Mouse (Mus musculus) myocyte (in vitro differentiated cells): ENCODE measurements at regions not wholly inside any gene's neighbourhood (a gene's known extent, or its start where the extent isn't known, plus 50 kb on each side); places are given as distances from the start of the nearest gene placed in this dataset.

Experiments
- H3K27me3 ChIP-seq: one replicate; pipeline ENCODE4 v1.6.1; 2011; ENCODE audit not compliant: control insufficient read depth, insufficient read depth, insufficient read length
- H3K36me3 ChIP-seq: one replicate; pipeline ENCODE4 v1.6.1; 2011; ENCODE audit not compliant: control insufficient read depth, insufficient read depth
- H3K4me2 ChIP-seq: one replicate; pipeline ENCODE4 v1.6.1; 2011; ENCODE audit warnings: low read depth, control low read depth
- H3K4me3 ChIP-seq: one replicate; pipeline ENCODE4 v1.5.1; 2011; ENCODE audit warnings: mild to moderate bottlenecking, control low read depth, moderate library complexity
- H3K79me2 ChIP-seq: one replicate; pipeline ENCODE4 v1.6.1; 2011; ENCODE audit not compliant: control insufficient read depth, insufficient read depth
- H3ac ChIP-seq: one replicate; pipeline ENCODE4 v1.6.1; 2011; ENCODE audit not compliant: control insufficient read depth, insufficient read length
- CEBPB ChIP-seq: IDR thresholded peaks from 2 replicates; pipeline ENCODE4 v1.6.1; 2011; ENCODE audit warnings: mild to moderate bottlenecking, moderate library complexity; ENCODE audit not compliant: poor library complexity, insufficient read depth, severe bottlenecking
- E2F4 ChIP-seq: IDR thresholded peaks from one replicate; pipeline ENCODE4 v1.6.1; 2011; ENCODE audit warnings: mild to moderate bottlenecking, control low read depth, moderate library complexity; ENCODE audit not compliant: insufficient read depth
- MAX ChIP-seq: IDR thresholded peaks from one replicate; pipeline ENCODE4 v1.6.1; 2011; ENCODE audit warnings: low read depth, mild to moderate bottlenecking, control low read depth
- MYOD1 ChIP-seq, 3 experiments: IDR thresholded peaks; one replicate each; pipeline ENCODE4 v1.6.1; 2011; ENCODE audit warnings: control low read depth in 2 of 3, low read depth in 2 of 3, mild to moderate bottlenecking in 2 of 3, moderate library complexity in 1 of 3; ENCODE audit not compliant: insufficient read length in 2 of 3, control insufficient read depth in 1 of 3
- MYOG ChIP-seq, 3 experiments: IDR thresholded peaks; one replicate each; pipeline ENCODE4 v1.6.1; 2011; ENCODE audit warnings: control low read depth in 2 of 3, low read depth in 2 of 3, mild to moderate bottlenecking in 2 of 3; ENCODE audit not compliant: insufficient read length in 2 of 3, control insufficient read depth in 1 of 3, insufficient read depth in 1 of 3
- POLR2A ChIP-seq: IDR thresholded peaks from one replicate; pipeline ENCODE4 v1.6.1; 2011; ENCODE audit warnings: low read depth, mild to moderate bottlenecking, control low read depth, moderate library complexity; ENCODE audit not compliant: insufficient read length
- POLR2AphosphoS2 ChIP-seq: IDR thresholded peaks from one replicate; pipeline ENCODE4 v1.6.1; 2011; ENCODE audit warnings: low read depth, control low read depth; ENCODE audit not compliant: insufficient read length
- REST ChIP-seq: IDR thresholded peaks from one replicate; pipeline ENCODE4 v1.6.1; 2011; ENCODE audit warnings: mild to moderate bottlenecking, control low read depth, moderate library complexity; ENCODE audit not compliant: insufficient read depth, insufficient read length
- SRF ChIP-seq: IDR thresholded peaks from one replicate; pipeline ENCODE4 v1.6.1; 2011; ENCODE audit warnings: low read depth; ENCODE audit not compliant: control insufficient read depth, insufficient read length
- TCF12 ChIP-seq: IDR thresholded peaks from one replicate; pipeline ENCODE4 v1.6.1; 2011; ENCODE audit warnings: mild to moderate bottlenecking, control low read depth; ENCODE audit not compliant: poor library complexity, insufficient read depth, severe bottlenecking
- TCF3 ChIP-seq: IDR thresholded peaks from one replicate; pipeline ENCODE4 v1.6.1; 2011; ENCODE audit warnings: low read depth, control low read depth; ENCODE audit not compliant: insufficient read length
- USF1 ChIP-seq: IDR thresholded peaks from one replicate; pipeline ENCODE4 v1.6.1; 2011; ENCODE audit warnings: low read depth, mild to moderate bottlenecking, control low read depth, moderate library complexity

- Histone ChIP-seq H3ac (no peak overlapping the region), H3K27me3 (no peaks in the 10 kb centered on the region), H3K4me2 (no peak overlapping the region), H3K4me3 (no peak overlapping the region), H3K36me3 (no peaks in the 10 kb centered on the region), H3K79me2 (no peaks in the 10 kb centered on the region)
- TF ChIP-seq TCF3 (no peak), POLR2A (no peak)
Measured at GRCm38 (mm10) chr9:43673171-43673680, 70.6 kb upstream of the Nectin1 start.

GRCm38 (mm10) chr9:43674321-43674720 lies 69.5 kb upstream of the Nectin1 start:
- H3K36me3 ChIP-seq = no peaks in the 10 kb centered on the region
- no peak overlapping the region for H3K4me3 ChIP-seq
- H3K79me2 ChIP-seq = no peaks in the 10 kb centered on the region
- no peaks in the 10 kb centered on the region for H3K27me3 ChIP-seq
- TF ChIP-seq SRF = no peak
- TF ChIP-seq MYOD1 (IDR thresholded peaks at IDR 0.05; ENCODE audit: control insufficient read depth in 1 of 3, insufficient read length in 2 of 3, low read depth in 2 of 3) = no peak
- no peak for TF ChIP-seq MYOG (IDR thresholded peaks at IDR 0.05; ENCODE audit: control insufficient read depth in 1 of 3, insufficient read depth in 1 of 3, insufficient read length in 2 of 3, low read depth in 2 of 3)
- no peak for TF ChIP-seq MAX
- TF ChIP-seq TCF3 = no peak
- TF ChIP-seq TCF12 = no peak
- TF ChIP-seq REST = no peak
- no peak for TF ChIP-seq E2F4
- TF ChIP-seq POLR2AphosphoS2 = no peak
- TF ChIP-seq CEBPB = no peak
- no peak for TF ChIP-seq USF1
- TF ChIP-seq POLR2A = no peak
- no peak overlapping the region for H3K4me2 ChIP-seq
- no peak overlapping the region for H3ac ChIP-seq

DNA sequence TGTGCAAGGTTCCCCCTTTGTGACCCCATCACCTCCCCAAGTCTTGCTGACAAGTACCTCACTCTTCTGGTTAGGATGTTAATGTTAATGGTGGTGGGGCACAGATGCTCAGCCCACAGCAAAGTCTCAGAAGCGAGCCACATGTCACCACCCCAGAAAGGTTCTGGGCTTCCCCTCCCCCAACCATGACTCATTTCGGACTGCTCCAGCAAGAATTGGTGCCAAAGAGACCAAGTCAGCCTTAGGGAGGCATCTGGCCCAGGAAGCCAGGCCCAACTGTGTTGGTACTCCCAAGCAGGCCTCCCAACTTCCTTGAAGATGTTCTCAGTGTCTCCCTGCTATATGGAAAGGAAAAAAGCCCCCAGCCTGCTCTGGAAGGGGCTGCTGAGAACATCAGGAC lies 67.8 kb upstream of the Nectin1 start:
- Histone ChIP-seq H3K27me3 (no peaks in the 10 kb centered on the region), H3K79me2 (no peaks in the 10 kb centered on the region), H3K4me2 (no peak overlapping the region), H3ac (no peak overlapping the region), H3K36me3 (no peaks in the 10 kb centered on the region), H3K4me3 (no peak overlapping the region)
- TF ChIP-seq REST (no peak), TCF12 (no peak), SRF (no peak), MYOG (IDR thresholded peaks at IDR 0.05; ENCODE audit: control insufficient read depth in 1 of 3, insufficient read depth in 1 of 3, insufficient read length in 2 of 3, low read depth in 2 of 3) (no peak), MAX (no peak), USF1 (no peak), CEBPB (no peak), TCF3 (no peak), POLR2AphosphoS2 (no peak), E2F4 (no peak), MYOD1 (IDR thresholded peaks at IDR 0.05; ENCODE audit: control insufficient read depth in 1 of 3, insufficient read length in 2 of 3, low read depth in 2 of 3) (no peak), POLR2A (no peak)

DNA sequence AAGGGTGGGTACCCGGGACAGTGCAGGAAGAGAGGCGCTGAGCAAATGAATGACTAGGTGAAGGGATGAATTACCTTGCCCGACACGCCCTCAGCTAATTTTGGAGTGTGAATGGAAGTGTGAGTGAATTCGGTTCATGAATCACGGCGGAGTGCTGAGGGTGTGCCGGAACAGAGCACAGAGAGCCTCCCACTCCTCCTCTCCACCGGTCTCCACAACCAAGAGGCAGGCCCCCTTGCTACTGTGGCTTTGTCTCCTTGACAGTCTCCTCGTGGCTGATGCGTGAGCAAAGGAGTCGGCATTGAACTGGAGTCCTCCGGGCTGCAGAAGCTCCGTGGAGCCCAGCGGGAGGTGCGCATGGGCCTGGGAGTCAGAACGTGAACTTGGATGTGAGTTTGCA lies 64.5 kb upstream of the Nectin1 start:
- H3K4me2 ChIP-seq = no peak overlapping the region
- no peak overlapping the region for H3ac ChIP-seq
- H3K4me3 ChIP-seq = no peak overlapping the region
- no peaks in the 10 kb centered on the region for H3K27me3 ChIP-seq
- no peaks in the 10 kb centered on the region for H3K79me2 ChIP-seq
- H3K36me3 ChIP-seq = no peaks in the 10 kb centered on the region
- TF ChIP-seq E2F4 (no peak), TCF12 (no peak), SRF (no peak), POLR2A (no peak), REST (no peak), MAX (no peak), CEBPB (no peak), MYOD1 (IDR thresholded peaks at IDR 0.05; ENCODE audit: control insufficient read depth in 1 of 3, insufficient read length in 2 of 3, low read depth in 2 of 3) (no peak), MYOG (IDR thresholded peaks at IDR 0.05; ENCODE audit: control insufficient read depth in 1 of 3, insufficient read depth in 1 of 3, insufficient read length in 2 of 3, low read depth in 2 of 3) (no peak), TCF3 (no peak), USF1 (no peak)

DNA sequence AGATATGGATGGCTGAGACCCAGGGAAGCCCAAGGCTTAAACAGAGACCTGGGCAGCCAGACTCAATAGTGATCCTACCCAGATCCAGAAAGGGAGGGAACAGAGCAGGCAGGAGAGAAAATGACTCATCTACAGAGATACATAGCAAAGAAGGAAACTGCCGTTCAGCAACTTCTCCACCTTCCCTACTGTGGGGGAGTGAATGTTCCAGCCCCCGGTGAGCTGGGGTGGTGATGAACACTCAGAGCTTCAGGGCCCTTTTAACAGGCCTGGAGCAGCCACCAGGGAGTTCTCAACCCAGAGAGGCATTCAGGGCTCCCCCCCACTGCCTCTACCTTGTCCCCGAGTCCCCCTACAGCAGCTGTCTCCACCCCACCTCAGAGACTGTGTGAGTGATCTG lies 62.5 kb upstream of the Nectin1 start:
- Histone ChIP-seq H3K27me3 (no peaks in the 10 kb centered on the region), H3K79me2 (no peaks in the 10 kb centered on the region), H3ac (no peak overlapping the region), H3K36me3 (no peaks in the 10 kb centered on the region), H3K4me3 (no peak overlapping the region), H3K4me2 (no peak overlapping the region)
- TF ChIP-seq MAX = no peak
- no peak for TF ChIP-seq SRF
- no peak for TF ChIP-seq E2F4
- no peak for TF ChIP-seq CEBPB
- no peak for TF ChIP-seq REST
- no peak for TF ChIP-seq POLR2AphosphoS2
